Comparison of ENCODE assay signal across 26 mouse cellular contexts in the genomic region with DNA sequence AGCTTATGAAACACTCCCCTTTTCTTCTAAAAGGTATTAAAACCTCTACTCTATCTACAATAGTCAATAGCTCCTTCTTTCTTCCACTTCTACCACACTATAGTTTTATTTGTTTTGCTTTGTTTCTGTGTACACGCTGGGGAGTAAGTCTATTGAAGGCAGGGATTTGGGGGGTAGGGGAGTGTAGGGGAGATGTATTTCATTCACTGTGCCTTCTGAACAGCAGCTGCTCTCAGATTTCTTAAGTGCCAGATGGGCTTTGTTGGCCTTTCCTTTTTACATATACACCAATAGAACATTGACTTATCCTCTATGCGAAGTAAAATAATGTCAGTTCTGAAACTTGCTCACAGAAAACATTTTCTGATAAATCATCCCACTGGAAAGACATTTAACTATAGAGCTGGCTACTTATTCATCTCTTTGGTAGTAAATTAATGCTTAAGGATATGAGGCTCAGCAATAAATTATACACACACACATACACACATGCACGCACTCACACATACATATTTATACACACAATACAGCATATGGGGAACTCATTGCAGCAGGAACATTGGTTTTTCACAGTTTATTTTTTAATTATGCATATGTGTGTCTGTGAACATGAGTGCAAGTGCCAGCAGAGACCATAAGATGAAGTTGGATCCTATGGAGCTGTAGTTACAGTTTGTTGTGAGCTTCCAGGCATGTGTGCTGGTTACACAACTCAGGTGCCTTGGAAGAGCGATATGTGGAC. TPM values are rescaled to one million over a fixed set of nuclear protein-coding genes. Genes with fewer than 3 reads are reported as not detected.
"Had no signal": no experiment of that assay in that cellular context is flagged by ENCODE, and none has a peak within 500 bp of the region (broad histone marks: within the 10 kb centered on the region; RNA-seq: fewer than 3 reads in every experiment).

No protein-coding gene starts in this region.

- H3K4me2 ChIP-seq: limb, embryonic 12.5 days; limb, embryonic 15.5 days; liver, embryonic 11.5 days; lung, embryonic 14.5 days; neural tube, embryonic 12.5 days; neural tube, embryonic 15.5 days had no signal

- H3K4me3 ChIP-seq: layer of hippocampus, adult 2 months; left cerebral cortex, adult 2 months; limb, embryonic 12.5 days; limb, embryonic 15.5 days; megakaryocyte, embryonic 14.5 days; neural tube, embryonic 12.5 days; neural tube, embryonic 15.5 days had no signal

- H3K36me3 ChIP-seq: limb, embryonic 12.5 days; limb, embryonic 15.5 days; neural tube, embryonic 12.5 days; neural tube, embryonic 15.5 days had no signal

- H3K4me1 ChIP-seq: limb, embryonic 12.5 days; limb, embryonic 15.5 days; megakaryocyte, embryonic 14.5 days; neural tube, embryonic 12.5 days; neural tube, embryonic 15.5 days had no signal

- ATAC-seq: intestine, postnatal 0 days; liver, postnatal 0 days; lung, postnatal 0 days had no signal

- H3K9ac ChIP-seq: limb, embryonic 12.5 days; limb, embryonic 15.5 days; liver, embryonic 14.5 days; liver, postnatal 0 days; lung, embryonic 14.5 days; neural tube, embryonic 12.5 days; neural tube, embryonic 15.5 days had no signal

- H3K27ac ChIP-seq: kidney, postnatal 0 days; layer of hippocampus, adult 2 months; left cerebral cortex, adult 2 months; limb, embryonic 12.5 days; limb, embryonic 15.5 days; liver, embryonic 14.5 days; macrophage; neural tube, embryonic 12.5 days; neural tube, embryonic 15.5 days; stomach, postnatal 0 days had no signal

- H3K9me3 ChIP-seq: limb, embryonic 12.5 days; limb, embryonic 15.5 days; megakaryocyte, embryonic 14.5 days; neural tube, embryonic 12.5 days; neural tube, embryonic 15.5 days had no signal

- DNase-seq: kidney, adult 2 months; kidney, postnatal 25 days; layer of hippocampus, adult 9-11 months; layer of hippocampus, postnatal 36 days; liver, postnatal 0 days; lung, embryonic 14.5 days; right cerebral cortex, adult 18-20 months; right cerebral cortex, postnatal 14 days; right cerebral cortex, postnatal 4 days; thymus, adult 2 months; thymus, postnatal 14 days; thymus, postnatal 4 days had no signal

- H3K27me3 ChIP-seq: limb, embryonic 12.5 days; limb, embryonic 15.5 days; megakaryocyte, embryonic 14.5 days; neural tube, embryonic 12.5 days; neural tube, embryonic 15.5 days had no signal

RNA-seq across cellular contexts. Expression of gene Tac1, which starts 46.8 kb away (rescaled TPM):
- polyA plus RNA-seq: kidney, adult 2 months; liver, embryonic 14.5 days; liver, postnatal 0 days; macrophage had no signal
